Mouse (Mus musculus) forebrain, embryonic 15.5 days (tissue): ENCODE measurements around the gene Hist1h4h. TPM values are rescaled to one million over a fixed set of nuclear protein-coding genes. Genes with fewer than 3 reads are reported as not detected.
A peak's percentile ranks its signal among the peaks of the same experiment; 100 is the strongest.

Experiments
- ATAC-seq: fragments of 200-750 bp; cut with Nextera tagmentation; replicated peaks from 2 replicates; pipeline ENCODE4 v1.8.0; 2017; ENCODE audit warnings: mild to moderate bottlenecking, moderate TSS enrichment, moderate library complexity
- H3K27ac ChIP-seq: fragments of 300-500 bp; sonication (generic); replicated peaks from 2 replicates; pipeline ENCODE4 v1.5.1; 2015; ENCODE audit warnings: mild to moderate bottlenecking, inconsistent platforms
- H3K27me3 ChIP-seq: fragments of 300-500 bp; sonication (generic); 2 replicates; pipeline ENCODE4 v1.6.1; 2015; ENCODE audit warnings: inconsistent platforms
- H3K36me3 ChIP-seq: fragments of 300-500 bp; sonication (generic); 2 replicates; pipeline ENCODE4 v1.6.1; 2015; ENCODE audit warnings: mild to moderate bottlenecking, inconsistent platforms
- H3K4me1 ChIP-seq: fragments of 300-500 bp; sonication (generic); 2 replicates; pipeline ENCODE4 v1.6.1; 2015; ENCODE audit warnings: inconsistent platforms
- H3K4me2 ChIP-seq: fragments of 300-500 bp; sonication (generic); replicated peaks from 2 replicates; pipeline ENCODE4 v1.6.1; 2015; ENCODE audit warnings: mild to moderate bottlenecking, inconsistent platforms
- H3K4me3 ChIP-seq: fragments of 300-500 bp; sonication (generic); 2 replicates; pipeline ENCODE4 v1.5.1; 2015; ENCODE audit warnings: mild to moderate bottlenecking, inconsistent platforms
- H3K9ac ChIP-seq: fragments of 300-500 bp; sonication (generic); replicated peaks from 2 replicates; pipeline ENCODE4 v1.6.1; 2015; ENCODE audit warnings: mild to moderate bottlenecking, inconsistent platforms
- H3K9me3 ChIP-seq: fragments of 300-500 bp; sonication (generic); 2 replicates; pipeline ENCODE4 v1.6.1; 2016; ENCODE audit warnings: inconsistent platforms
- WGBS: fragments of 180-500 bp; shearing (Covaris S2); methylation state at CpG from one replicate; pipeline ENCODE4 v1.1.7; 2015; ENCODE audit warnings: mixed read lengths; 5-methylcytosine and 5-hydroxymethylcytosine counted together
- polyA plus RNA-seq: library from polyadenylated mRNA; unstranded; fragments of >200 nt; fragmentation: Nextera tagmentation; extraction: Ambion mirVana; gene quantifications from 2 replicates; pipeline ENCODE4 v1.2.1, GENCODE M21; 2015

The Hist1h4h gene
- polyA plus RNA-seq, 1 experiment from 2014 or later: 6.0 TPM

DNA sequence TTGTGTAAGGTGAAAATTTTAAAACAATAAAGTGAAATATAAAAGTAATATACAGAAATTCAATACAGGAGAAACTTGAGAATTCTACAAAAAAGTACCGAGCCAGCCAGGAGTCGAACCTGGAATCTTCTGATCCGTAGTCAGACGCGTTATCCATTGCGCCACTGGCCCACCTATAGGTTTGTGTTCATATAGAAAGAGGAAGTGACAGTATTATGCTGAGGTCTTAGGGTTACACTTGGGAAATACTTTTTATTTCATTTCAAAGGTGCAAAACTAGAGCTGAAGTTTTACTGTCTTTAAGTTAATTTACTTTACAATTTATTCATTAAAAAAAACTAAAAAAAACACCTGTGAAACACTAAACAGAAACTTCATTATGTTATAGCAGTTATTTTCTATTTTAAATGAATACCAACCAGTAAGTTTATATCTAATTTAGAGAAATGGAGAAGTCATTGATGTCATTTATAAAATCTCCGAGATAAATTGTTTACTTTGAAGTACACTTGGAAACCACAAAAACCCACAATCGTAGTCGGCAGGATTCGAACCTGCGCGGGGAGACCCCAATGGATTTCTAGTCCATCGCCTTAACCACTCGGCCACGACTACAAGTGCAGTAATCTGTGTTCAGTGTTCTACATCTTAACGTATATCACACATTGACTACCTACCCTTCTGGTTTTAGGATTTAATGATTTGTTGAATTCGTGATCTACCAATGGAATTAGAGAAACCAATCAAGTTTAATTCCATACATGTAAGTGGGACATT is 30.2 kb upstream of the Hist1h4h start:
- Histone ChIP-seq H3K4me1 (peaks cover 4% of the 10 kb centered on the region; the same call in 1 of the 2 replicates), H3K27me3 (no peaks in the 10 kb centered on the region), H3K4me3 (no peak overlapping the region), H3K4me2 (no peak overlapping the region), H3K9me3 (no peaks in the 10 kb centered on the region), H3K9ac (no peak overlapping the region), H3K27ac (no peak overlapping the region), H3K36me3 (no peaks in the 10 kb centered on the region)
- WGBS: 2% methylated on average over 17 of the region's 17 CpGs
- 0 out of 2 replicates have a peak, but pooled peaks have one; percentile 6 for ATAC-seq

GRCm38 (mm10) chr13:23501511-23501910 is 29.3 kb upstream of the Hist1h4h start:
- Histone ChIP-seq H3K4me1 (peaks cover 8% of the 10 kb centered on the region), H3K9me3 (no peaks in the 10 kb centered on the region), H3K4me3 (no peak overlapping the region), H3K9ac (no peak overlapping the region), H3K4me2 (no peak overlapping the region), H3K36me3 (no peaks in the 10 kb centered on the region), H3K27ac (no peak overlapping the region), H3K27me3 (no peaks in the 10 kb centered on the region)
- 22% methylated on average over 5 of the region's 5 CpGs for WGBS
- no peak for ATAC-seq

DNA sequence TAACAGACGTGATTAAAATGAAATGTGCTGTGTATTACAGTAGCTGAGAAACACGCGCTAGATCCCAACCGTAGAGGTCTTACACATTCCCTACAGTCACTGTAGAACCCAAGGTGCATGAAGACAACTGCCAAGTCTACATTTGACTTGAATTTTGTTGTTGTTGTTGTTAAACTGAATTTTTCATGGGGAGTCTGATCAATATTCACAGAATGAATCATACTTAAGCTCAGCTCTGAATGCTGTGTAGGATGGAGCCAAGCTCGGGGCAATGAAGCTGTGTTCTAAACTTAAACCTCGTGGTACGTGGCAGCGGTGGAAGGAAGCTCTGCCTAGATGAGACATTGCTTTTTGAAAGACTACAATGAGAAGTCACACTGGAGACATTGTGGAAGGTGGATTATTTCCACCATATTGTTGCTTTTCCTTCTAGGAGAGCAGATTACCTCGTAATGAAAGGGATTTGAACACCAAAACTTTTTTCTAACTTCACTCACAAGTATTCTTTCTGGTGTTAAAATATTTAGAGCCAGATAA is 28.8 kb upstream of the Hist1h4h start:
- 39% methylated on average over 9 of the region's 9 CpGs for WGBS
- Histone ChIP-seq H3K27me3 (no peaks in the 10 kb centered on the region), H3K9ac (no peak overlapping the region), H3K4me1 (peaks cover 8% of the 10 kb centered on the region), H3K27ac (no peak overlapping the region), H3K4me2 (no peak overlapping the region), H3K9me3 (no peaks in the 10 kb centered on the region), H3K4me3 (no peak overlapping the region), H3K36me3 (no peaks in the 10 kb centered on the region)
- ATAC-seq: no peak

DNA sequence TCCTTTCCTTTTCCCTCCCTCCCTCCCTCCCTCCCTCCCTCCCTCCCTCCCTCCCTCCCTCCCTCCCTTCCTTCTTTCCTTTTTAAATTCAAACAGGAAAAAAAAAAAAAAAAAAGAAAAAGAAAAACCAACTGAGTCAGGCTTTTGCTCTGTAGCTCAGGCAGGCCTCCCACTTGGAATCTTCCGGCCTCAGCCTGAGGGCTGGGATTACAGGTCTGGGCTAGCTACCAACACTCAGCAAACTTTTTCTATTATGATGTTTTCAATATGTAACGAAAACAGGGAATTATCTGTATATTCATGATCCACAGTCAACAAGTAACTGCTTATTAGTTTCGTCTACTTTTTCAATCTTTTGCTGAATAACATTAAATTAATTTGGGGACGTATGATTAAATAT is 27.9 kb upstream of the Hist1h4h start:
- peaks cover 8% of the 10 kb centered on the region for H3K4me1 ChIP-seq
- 40% methylated on average over 4 of the region's 4 CpGs for WGBS

DNA sequence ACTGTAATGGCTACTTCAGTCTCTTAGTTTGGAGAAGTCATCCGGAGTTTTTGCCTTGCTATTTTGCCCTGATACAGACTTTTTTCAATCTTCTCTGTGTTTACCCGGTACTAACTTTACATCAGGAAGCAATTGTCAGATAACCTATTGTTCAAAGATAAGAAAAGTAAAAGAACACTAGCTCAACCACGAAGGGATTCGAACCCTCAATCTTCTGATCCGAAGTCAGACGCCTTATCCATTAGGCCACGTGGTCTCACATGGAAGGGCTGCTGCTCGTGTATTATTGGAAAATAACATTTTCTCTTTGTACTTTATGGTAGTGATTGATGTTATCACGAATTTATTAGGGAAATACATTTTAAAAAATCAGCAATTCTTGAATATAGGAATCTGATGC is 27.1 kb upstream of the Hist1h4h start:
- Histone ChIP-seq H3K27me3 (no peaks in the 10 kb centered on the region), H3K9ac (no peak overlapping the region), H3K9me3 (no peaks in the 10 kb centered on the region), H3K4me1 (peaks cover 4% of the 10 kb centered on the region), H3K27ac (no peak overlapping the region), H3K4me3 (no peak overlapping the region), H3K4me2 (no peak overlapping the region), H3K36me3 (no peaks in the 10 kb centered on the region)
- ATAC-seq: peak; percentile 54; the same call in 1 of the 2 replicates
- 2% methylated on average over 9 of the region's 9 CpGs for WGBS

More for the DNA sequence above, 27.9 kb upstream of the Hist1h4h start:
- no peak overlapping the region for H3K27ac ChIP-seq
- no peak overlapping the region for H3K9ac ChIP-seq
- no peaks in the 10 kb centered on the region for H3K27me3 ChIP-seq
- H3K36me3 ChIP-seq: no peaks in the 10 kb centered on the region
- H3K4me3 ChIP-seq: no peak overlapping the region
- H3K9me3 ChIP-seq: no peaks in the 10 kb centered on the region
- ATAC-seq: no peak
- no peak overlapping the region for H3K4me2 ChIP-seq

DNA sequence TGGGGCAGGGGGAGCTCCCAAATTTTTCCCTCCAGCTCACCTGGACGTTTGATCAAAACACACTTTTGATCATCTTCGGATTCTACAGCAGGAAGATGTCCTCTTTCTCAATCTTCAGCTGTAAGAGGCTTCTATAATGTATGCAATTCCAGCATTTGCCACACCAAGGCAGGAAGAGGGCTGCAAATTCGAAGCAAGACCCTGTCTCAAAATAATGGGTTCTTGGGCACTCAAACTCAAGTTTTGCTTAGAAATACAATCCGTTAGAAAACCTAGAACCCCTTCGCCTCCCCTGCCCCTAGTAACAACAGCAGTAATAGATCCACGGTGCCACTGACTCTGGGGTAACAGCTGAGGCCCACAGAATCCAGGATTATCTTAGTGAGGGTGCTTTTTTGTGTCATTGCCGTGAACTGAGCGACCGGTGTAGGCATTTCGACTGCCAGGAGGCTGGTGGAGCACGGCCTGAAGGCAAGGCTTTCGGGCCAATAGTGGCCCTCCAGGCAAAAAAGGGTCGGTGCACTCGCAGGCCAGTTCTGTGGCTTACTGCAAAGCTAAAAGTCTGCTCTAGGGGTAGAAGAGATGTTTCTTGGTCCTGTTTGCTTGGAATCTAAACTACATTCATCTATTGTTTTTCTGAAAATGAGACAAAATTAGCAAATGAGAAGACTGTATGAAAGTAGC is 25.0 kb upstream of the Hist1h4h start:
- H3K27ac ChIP-seq: no peak overlapping the region
- H3K4me1 ChIP-seq: peaks cover 4% of the 10 kb centered on the region
- H3K9me3 ChIP-seq: no peaks in the 10 kb centered on the region
- H3K27me3 ChIP-seq: no peaks in the 10 kb centered on the region
- ATAC-seq: no peak
- no peaks in the 10 kb centered on the region for H3K36me3 ChIP-seq
- H3K4me2 ChIP-seq: no peak overlapping the region
- H3K9ac ChIP-seq: no peak overlapping the region
- H3K4me3 ChIP-seq: 0 out of 2 replicates have a peak overlapping the region, but pooled peaks have one; percentile 2
- 7% methylated on average over 14 of the region's 14 CpGs for WGBS

GRCm38 (mm10) chr13:23506351-23506750 is 24.5 kb upstream of the Hist1h4h start:
- Histone ChIP-seq H3K27ac (no peak overlapping the region), H3K9me3 (no peaks in the 10 kb centered on the region), H3K27me3 (no peaks in the 10 kb centered on the region), H3K4me3 (no peak overlapping the region), H3K9ac (no peak overlapping the region), H3K36me3 (no peaks in the 10 kb centered on the region), H3K4me1 (peaks cover 4% of the 10 kb centered on the region), H3K4me2 (no peak overlapping the region)
- no peak for ATAC-seq
- 10% methylated on average over 13 of the region's 13 CpGs for WGBS

DNA sequence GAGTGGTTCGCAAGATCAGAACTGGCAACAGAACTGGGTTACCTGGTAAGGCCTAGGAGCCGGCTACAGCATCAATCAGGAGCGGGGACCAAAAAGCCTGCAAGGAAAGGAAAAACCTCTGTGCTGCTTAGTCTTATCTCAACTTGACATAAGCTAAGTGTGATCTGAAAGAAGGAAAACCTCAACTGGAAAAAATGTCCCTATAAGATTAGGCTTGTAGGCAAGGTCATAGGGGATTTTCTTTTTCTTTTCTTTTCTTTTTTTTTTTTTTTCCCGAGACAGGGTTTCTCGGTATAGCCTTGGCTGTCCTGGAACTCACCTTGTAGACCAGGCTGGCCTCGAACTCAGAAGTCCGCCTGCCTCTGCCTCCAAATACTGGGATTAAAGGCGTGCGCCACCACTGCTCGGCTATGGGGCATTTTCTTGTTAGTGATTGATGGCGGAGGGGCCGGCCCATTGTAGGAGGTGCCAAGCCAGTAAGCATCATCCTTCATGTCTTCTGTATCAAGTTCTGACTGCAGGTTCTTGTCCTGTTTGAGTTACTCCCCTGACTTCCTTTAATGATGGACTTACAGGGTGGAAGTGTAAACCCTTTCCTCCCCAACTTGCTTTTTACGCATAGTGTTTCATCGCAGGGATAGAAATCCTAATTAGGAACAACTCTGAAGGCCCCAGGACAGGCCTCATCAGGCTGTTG is 23.9 kb upstream of the Hist1h4h start:
- 27% methylated on average over 14 of the region's 14 CpGs for WGBS
- Histone ChIP-seq H3K9ac (no peak overlapping the region), H3K4me2 (no peak overlapping the region)

GRCm38 (mm10) chr13:23510127-23510526 is 20.7 kb upstream of the Hist1h4h start:
- Histone ChIP-seq H3K9me3 (no peaks in the 10 kb centered on the region), H3K27me3 (no peaks in the 10 kb centered on the region), H3K27ac (no peak overlapping the region), H3K4me3 (no peak overlapping the region), H3K4me1 (peaks cover 4% of the 10 kb centered on the region), H3K36me3 (no peaks in the 10 kb centered on the region), H3K4me2 (no peak overlapping the region), H3K9ac (no peak overlapping the region)
- no peak for ATAC-seq
- 32% methylated on average over 1 of the region's 1 CpGs for WGBS

More for the DNA sequence above, 23.9 kb upstream of the Hist1h4h start:
- no peak overlapping the region for H3K4me3 ChIP-seq
- H3K27ac ChIP-seq: no peak overlapping the region
- no peaks in the 10 kb centered on the region for H3K9me3 ChIP-seq
- peaks cover 4% of the 10 kb centered on the region for H3K4me1 ChIP-seq
- H3K36me3 ChIP-seq: no peaks in the 10 kb centered on the region
- ATAC-seq: no peak
- H3K27me3 ChIP-seq: no peaks in the 10 kb centered on the region

DNA sequence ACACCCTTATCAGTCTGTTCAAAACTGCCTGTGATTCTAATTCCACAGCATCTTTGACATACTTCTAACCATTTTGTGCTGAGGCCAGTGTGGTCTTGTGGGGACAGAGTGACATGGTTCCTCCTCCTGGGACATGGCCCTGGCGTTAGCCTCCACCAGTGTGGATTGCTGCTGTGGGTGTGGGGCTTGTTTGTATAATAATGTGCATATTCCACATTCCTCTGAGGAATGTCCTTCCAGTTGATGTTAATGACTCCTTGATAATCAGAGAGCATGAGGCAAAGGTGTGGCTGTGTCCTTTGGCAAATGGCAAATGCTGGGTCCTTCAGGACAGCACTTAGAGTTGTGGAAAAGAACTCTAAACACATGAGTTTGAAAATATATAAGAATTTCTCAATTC is 17.3 kb upstream of the Hist1h4h start:
- H3K4me3 ChIP-seq: no peak overlapping the region
- 90% methylated on average over 1 of the region's 1 CpGs for WGBS

DNA sequence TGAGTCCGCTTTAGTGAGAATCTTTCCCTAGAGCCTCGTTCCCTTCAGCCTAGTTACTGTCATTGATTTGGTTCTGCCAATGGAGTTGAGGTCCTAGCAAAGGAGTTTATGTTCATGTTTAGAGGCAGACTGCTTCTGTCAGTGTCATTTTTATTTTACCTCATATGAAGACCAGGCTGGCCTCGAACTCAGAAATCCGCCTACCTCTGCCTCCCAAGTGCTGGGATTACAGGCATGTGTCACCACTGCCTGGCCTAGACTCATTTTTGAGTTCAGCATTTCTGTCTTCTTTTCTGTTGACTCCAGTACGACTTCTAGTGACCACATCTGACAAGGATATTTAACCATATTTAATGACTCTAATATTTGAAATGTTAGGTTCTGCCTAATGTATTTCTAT is 15.6 kb upstream of the Hist1h4h start:
- ATAC-seq: no peak

More for the DNA sequence above, 17.3 kb upstream of the Hist1h4h start:
- no peak overlapping the region for H3K27ac ChIP-seq
- no peak for ATAC-seq
- no peak overlapping the region for H3K4me2 ChIP-seq
- H3K9me3 ChIP-seq: no peaks in the 10 kb centered on the region
- H3K9ac ChIP-seq: no peak overlapping the region
- no peaks in the 10 kb centered on the region for H3K27me3 ChIP-seq
- no peaks in the 10 kb centered on the region for H3K36me3 ChIP-seq
- peaks cover 7% of the 10 kb centered on the region for H3K4me1 ChIP-seq

More for the DNA sequence above, 15.6 kb upstream of the Hist1h4h start:
- H3K9ac ChIP-seq: no peak overlapping the region
- H3K4me3 ChIP-seq: no peak overlapping the region
- H3K9me3 ChIP-seq: no peaks in the 10 kb centered on the region
- H3K4me1 ChIP-seq: peaks cover 12% of the 10 kb centered on the region
- WGBS: 81% methylated on average over 5 of the region's 5 CpGs
- H3K27me3 ChIP-seq: no peaks in the 10 kb centered on the region
- no peaks in the 10 kb centered on the region for H3K36me3 ChIP-seq
- no peak overlapping the region for H3K27ac ChIP-seq
- no peak overlapping the region for H3K4me2 ChIP-seq
